Mouse (Mus musculus) myocyte (in vitro differentiated cells): ENCODE results near the gene Rab36. TPM values are rescaled to one million over a fixed set of nuclear protein-coding genes. Genes with fewer than 3 reads are reported as not detected.

Experiments used
- H3K27me3 ChIP-seq: one replicate; pipeline ENCODE4 v1.6.1; 2011; ENCODE audit not compliant: control insufficient read depth, insufficient read depth, insufficient read length
- H3K36me3 ChIP-seq: one replicate; pipeline ENCODE4 v1.6.1; 2011; ENCODE audit not compliant: control insufficient read depth, insufficient read depth
- H3K4me2 ChIP-seq: one replicate; pipeline ENCODE4 v1.6.1; 2011; ENCODE audit warnings: low read depth, control low read depth
- H3K4me3 ChIP-seq: one replicate; pipeline ENCODE4 v1.5.1; 2011; ENCODE audit warnings: mild to moderate bottlenecking, control low read depth, moderate library complexity
- H3K79me2 ChIP-seq: one replicate; pipeline ENCODE4 v1.6.1; 2011; ENCODE audit not compliant: control insufficient read depth, insufficient read depth
- H3ac ChIP-seq: one replicate; pipeline ENCODE4 v1.6.1; 2011; ENCODE audit not compliant: control insufficient read depth, insufficient read length
- CEBPB ChIP-seq: IDR thresholded peaks from 2 replicates; pipeline ENCODE4 v1.6.1; 2011; ENCODE audit warnings: mild to moderate bottlenecking, moderate library complexity; ENCODE audit not compliant: poor library complexity, insufficient read depth, severe bottlenecking
- E2F4 ChIP-seq: IDR thresholded peaks from one replicate; pipeline ENCODE4 v1.6.1; 2011; ENCODE audit warnings: mild to moderate bottlenecking, control low read depth, moderate library complexity; ENCODE audit not compliant: insufficient read depth
- MAX ChIP-seq: IDR thresholded peaks from one replicate; pipeline ENCODE4 v1.6.1; 2011; ENCODE audit warnings: low read depth, mild to moderate bottlenecking, control low read depth
- MYOD1 ChIP-seq, 3 experiments: IDR thresholded peaks; one replicate each; pipeline ENCODE4 v1.6.1; 2011; ENCODE audit warnings: control low read depth in 2 of 3, low read depth in 2 of 3, mild to moderate bottlenecking in 2 of 3, moderate library complexity in 1 of 3; ENCODE audit not compliant: insufficient read length in 2 of 3, control insufficient read depth in 1 of 3
- MYOG ChIP-seq, 3 experiments: IDR thresholded peaks; one replicate each; pipeline ENCODE4 v1.6.1; 2011; ENCODE audit warnings: control low read depth in 2 of 3, low read depth in 2 of 3, mild to moderate bottlenecking in 2 of 3; ENCODE audit not compliant: insufficient read length in 2 of 3, control insufficient read depth in 1 of 3, insufficient read depth in 1 of 3
- POLR2A ChIP-seq: IDR thresholded peaks from one replicate; pipeline ENCODE4 v1.6.1; 2011; ENCODE audit warnings: low read depth, mild to moderate bottlenecking, control low read depth, moderate library complexity; ENCODE audit not compliant: insufficient read length
- POLR2AphosphoS2 ChIP-seq: IDR thresholded peaks from one replicate; pipeline ENCODE4 v1.6.1; 2011; ENCODE audit warnings: low read depth, control low read depth; ENCODE audit not compliant: insufficient read length
- REST ChIP-seq: IDR thresholded peaks from one replicate; pipeline ENCODE4 v1.6.1; 2011; ENCODE audit warnings: mild to moderate bottlenecking, control low read depth, moderate library complexity; ENCODE audit not compliant: insufficient read depth, insufficient read length
- SRF ChIP-seq: IDR thresholded peaks from one replicate; pipeline ENCODE4 v1.6.1; 2011; ENCODE audit warnings: low read depth; ENCODE audit not compliant: control insufficient read depth, insufficient read length
- TCF12 ChIP-seq: IDR thresholded peaks from one replicate; pipeline ENCODE4 v1.6.1; 2011; ENCODE audit warnings: mild to moderate bottlenecking, control low read depth; ENCODE audit not compliant: poor library complexity, insufficient read depth, severe bottlenecking
- TCF3 ChIP-seq: IDR thresholded peaks from one replicate; pipeline ENCODE4 v1.6.1; 2011; ENCODE audit warnings: low read depth, control low read depth; ENCODE audit not compliant: insufficient read length
- USF1 ChIP-seq: IDR thresholded peaks from one replicate; pipeline ENCODE4 v1.6.1; 2011; ENCODE audit warnings: low read depth, mild to moderate bottlenecking, control low read depth, moderate library complexity
- polyA plus RNA-seq: library from polyadenylated mRNA; unstranded; fragments of >200 nt; fragmentation: generic; extraction: Trizol; gene quantifications from one replicate; pipeline ENCODE4 v1.2.1, GENCODE M21; 2012; ENCODE audit warnings: missing spikeins

Rab36 gene
- polyA plus RNA-seq, 1 experiment = 0.83 TPM

DNA sequence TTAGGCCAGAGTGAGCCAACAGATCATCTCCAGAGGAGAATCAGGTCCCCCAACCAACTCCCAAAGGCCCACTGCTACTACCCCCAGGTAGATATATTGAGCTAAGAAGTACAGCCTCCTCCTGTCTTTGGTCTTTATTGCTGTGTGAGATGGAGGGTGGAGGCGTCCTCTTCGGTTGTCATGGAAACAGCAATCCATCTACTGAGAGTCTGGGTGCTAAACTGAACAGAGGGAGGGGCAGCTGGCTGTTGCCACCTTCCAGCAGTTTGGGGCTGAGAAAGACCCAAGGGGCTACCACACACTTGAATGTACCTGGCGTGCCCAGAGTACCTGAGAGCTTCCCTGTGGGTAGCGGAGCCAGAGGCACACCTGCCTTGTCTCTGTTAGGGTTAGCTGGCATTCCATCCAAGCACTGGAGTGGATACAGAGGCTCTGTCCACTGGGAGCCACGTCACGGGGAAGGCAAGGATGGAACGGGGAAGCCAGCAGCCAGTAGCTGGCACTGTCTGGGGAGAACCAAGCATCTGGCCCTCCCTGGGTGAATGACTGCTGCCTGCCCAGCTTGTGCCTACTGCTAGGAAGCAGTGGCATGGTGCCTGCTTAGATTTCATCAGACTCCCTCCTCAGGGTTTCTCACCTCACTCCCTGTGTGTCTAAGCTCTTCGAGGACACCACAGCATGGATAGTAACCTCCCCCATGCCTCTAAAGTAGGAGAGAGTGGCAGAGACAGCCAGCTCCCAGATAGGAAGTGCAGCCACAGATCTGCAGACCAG, 29.8 kb upstream of the Rab36 start:
- no peak overlapping the region for H3ac ChIP-seq
- TF ChIP-seq E2F4 = no peak
- TF ChIP-seq POLR2AphosphoS2 = no peak
- TF ChIP-seq MYOG (IDR thresholded peaks at IDR 0.05; ENCODE audit: control insufficient read depth in 1 of 3, insufficient read depth in 1 of 3, insufficient read length in 2 of 3, low read depth in 2 of 3) = no peak
- no peak for TF ChIP-seq POLR2A
- no peak for TF ChIP-seq CEBPB
- no peak for TF ChIP-seq TCF12
- TF ChIP-seq MAX = no peak
- no peak for TF ChIP-seq USF1
- no peak for TF ChIP-seq REST
- no peak for TF ChIP-seq MYOD1 (IDR thresholded peaks at IDR 0.05; ENCODE audit: control insufficient read depth in 1 of 3, insufficient read length in 2 of 3, low read depth in 2 of 3)
- TF ChIP-seq SRF = no peak
- TF ChIP-seq TCF3 = no peak
- H3K36me3 ChIP-seq = no peaks in the 10 kb centered on the region

DNA sequence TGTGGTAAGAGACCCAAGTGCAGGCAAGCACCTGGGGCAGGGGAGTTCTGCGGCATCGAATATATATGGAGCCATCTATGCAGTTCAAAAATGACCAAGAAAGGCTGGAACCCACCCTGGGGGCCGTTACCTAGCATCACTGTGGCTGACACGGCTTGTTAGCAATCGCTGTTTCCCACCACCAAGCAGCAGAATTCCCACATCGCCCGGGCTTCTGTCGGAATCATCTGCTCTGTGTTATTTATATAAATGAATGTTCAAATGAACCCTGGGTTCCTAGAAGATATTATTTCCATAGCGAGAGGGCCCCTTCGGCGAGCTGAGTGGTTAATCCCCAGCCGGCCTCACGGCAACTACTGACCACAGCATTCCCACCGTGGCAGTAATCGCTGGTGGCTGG, 26.2 kb upstream of the Rab36 start:
- TF ChIP-seq MYOG (IDR thresholded peaks at IDR 0.05; ENCODE audit: control insufficient read depth in 1 of 3, insufficient read depth in 1 of 3, insufficient read length in 2 of 3, low read depth in 2 of 3) = no peak
- no peak for TF ChIP-seq MAX
- no peak for TF ChIP-seq REST
- TF ChIP-seq E2F4 = no peak
- TF ChIP-seq USF1 = no peak
- TF ChIP-seq POLR2AphosphoS2 = no peak
- no peak for TF ChIP-seq CEBPB
- no peak for TF ChIP-seq MYOD1 (IDR thresholded peaks at IDR 0.05; ENCODE audit: control insufficient read depth in 1 of 3, insufficient read length in 2 of 3, low read depth in 2 of 3)
- no peak for TF ChIP-seq POLR2A
- TF ChIP-seq TCF3 = no peak
- TF ChIP-seq SRF = no peak
- Histone ChIP-seq H3K27me3 (peaks cover 38% of the 10 kb centered on the region), H3ac (no peak overlapping the region), H3K4me3 (no peak overlapping the region), H3K79me2 (no peaks in the 10 kb centered on the region), H3K36me3 (no peaks in the 10 kb centered on the region), H3K4me2 (no peak overlapping the region)

More for the DNA sequence above, 29.8 kb upstream of the Rab36 start:
- peaks cover 30% of the 10 kb centered on the region for H3K27me3 ChIP-seq
- no peak overlapping the region for H3K4me2 ChIP-seq
- no peak overlapping the region for H3K4me3 ChIP-seq
- no peaks in the 10 kb centered on the region for H3K79me2 ChIP-seq

DNA sequence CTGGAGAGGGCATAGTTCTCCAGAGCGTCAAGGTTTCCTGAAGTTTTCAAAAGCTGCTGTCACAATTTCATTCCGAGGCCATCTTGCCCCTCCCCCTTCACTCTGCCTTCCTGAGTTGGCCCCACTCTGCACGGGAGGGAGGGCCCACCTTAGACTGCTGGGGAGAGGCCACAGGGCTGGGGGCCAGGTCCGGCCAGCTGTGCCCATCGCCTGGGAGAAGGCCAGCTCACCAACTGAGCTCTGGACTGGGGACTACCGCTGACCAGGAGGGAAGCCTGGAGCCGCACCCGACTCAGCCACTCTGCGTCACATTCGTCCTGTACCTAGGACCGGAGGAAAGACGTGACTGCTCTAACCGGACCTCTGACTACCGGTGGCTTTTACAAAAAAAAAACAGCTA, 21.4 kb upstream of the Rab36 start:
- Histone ChIP-seq H3K79me2 (no peaks in the 10 kb centered on the region), H3K4me2 (no peak overlapping the region), H3K36me3 (no peaks in the 10 kb centered on the region), H3K4me3 (no peak overlapping the region), H3K27me3 (peaks cover 43% of the 10 kb centered on the region), H3ac (no peak overlapping the region)
- TF ChIP-seq USF1 (no peak), MYOD1 (IDR thresholded peaks at IDR 0.05; ENCODE audit: control insufficient read depth in 1 of 3, insufficient read length in 2 of 3, low read depth in 2 of 3) (no peak), E2F4 (no peak), TCF3 (no peak), POLR2A (no peak), MYOG (IDR thresholded peaks at IDR 0.05; ENCODE audit: control insufficient read depth in 1 of 3, insufficient read depth in 1 of 3, insufficient read length in 2 of 3, low read depth in 2 of 3) (no peak), MAX (no peak)

DNA sequence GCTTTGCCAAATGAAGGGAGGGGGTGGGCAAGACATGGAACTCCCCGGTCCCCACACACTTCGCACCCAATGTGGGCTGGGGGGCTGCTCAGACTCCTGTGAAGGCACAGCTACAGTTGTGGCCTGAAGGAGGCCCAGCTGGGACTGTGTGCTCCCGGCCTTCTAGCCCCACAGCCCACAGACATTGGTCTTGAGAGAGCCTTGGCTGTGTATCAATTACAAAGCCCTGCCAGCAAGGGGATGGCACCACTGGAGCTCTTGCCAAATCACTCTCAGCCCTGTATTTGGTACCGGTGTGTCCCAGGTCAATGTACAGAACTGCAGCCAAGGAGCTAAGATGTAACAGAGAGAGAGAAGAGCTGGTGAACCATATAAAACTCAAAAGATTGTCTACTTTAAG, 20.4 kb upstream of the Rab36 start:
- Histone ChIP-seq H3K4me2 (no peak overlapping the region), H3K4me3 (no peak overlapping the region), H3K36me3 (no peaks in the 10 kb centered on the region), H3ac (no peak overlapping the region), H3K27me3 (peaks cover 37% of the 10 kb centered on the region), H3K79me2 (no peaks in the 10 kb centered on the region)
- TF ChIP-seq SRF = no peak
- TF ChIP-seq E2F4 = no peak
- no peak for TF ChIP-seq CEBPB
- TF ChIP-seq POLR2AphosphoS2 = no peak
- TF ChIP-seq MYOG (IDR thresholded peaks at IDR 0.05; ENCODE audit: control insufficient read depth in 1 of 3, insufficient read depth in 1 of 3, insufficient read length in 2 of 3, low read depth in 2 of 3) = no peak

DNA sequence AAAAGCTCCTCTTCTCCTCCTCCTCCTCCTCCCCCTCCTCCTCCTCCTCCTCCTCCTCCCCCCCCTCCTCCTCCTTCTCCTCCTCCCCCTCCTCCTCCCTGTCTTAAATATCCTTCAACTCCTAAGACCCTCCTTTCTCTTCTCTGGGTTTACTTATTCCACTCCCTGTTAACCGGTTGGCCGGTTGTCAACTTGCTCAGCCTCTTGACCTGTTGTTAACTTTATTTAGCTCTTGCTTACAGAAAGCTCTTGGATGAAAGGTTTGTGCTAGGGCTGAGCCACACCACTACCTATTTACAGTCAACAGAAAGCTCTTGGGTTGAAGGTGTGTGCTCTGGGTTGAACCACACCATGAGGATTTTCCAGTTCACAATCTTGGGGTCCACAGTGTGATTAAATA, 16.6 kb upstream of the Rab36 start:
- Histone ChIP-seq H3K4me2 (no peak overlapping the region), H3K79me2 (no peaks in the 10 kb centered on the region), H3ac (no peak overlapping the region), H3K36me3 (no peaks in the 10 kb centered on the region), H3K27me3 (peaks cover 13% of the 10 kb centered on the region), H3K4me3 (no peak overlapping the region)
- no peak for TF ChIP-seq REST
- no peak for TF ChIP-seq MYOD1 (IDR thresholded peaks at IDR 0.05; ENCODE audit: control insufficient read depth in 1 of 3, insufficient read length in 2 of 3, low read depth in 2 of 3)
- no peak for TF ChIP-seq MAX
- no peak for TF ChIP-seq TCF12
- TF ChIP-seq MYOG (IDR thresholded peaks at IDR 0.05; ENCODE audit: control insufficient read depth in 1 of 3, insufficient read depth in 1 of 3, insufficient read length in 2 of 3, low read depth in 2 of 3) = no peak
- no peak for TF ChIP-seq POLR2A
- no peak for TF ChIP-seq E2F4
- no peak for TF ChIP-seq SRF
- TF ChIP-seq POLR2AphosphoS2 = no peak
- no peak for TF ChIP-seq TCF3
